Mouse (Mus musculus) hindbrain, embryonic 10.5 days (tissue): ENCODE data around the gene Inpp1. TPM values are rescaled to one million over a fixed set of nuclear protein-coding genes. Genes with fewer than 3 reads are reported as not detected.

Experiments
- DNase-seq: peaks from one replicate; pipeline ENCODE4 v3.0.0-alpha.2; 2017; ENCODE audit warnings: low spot score
- H3K27ac ChIP-seq: fragments of 300-500 bp; sonication (generic); 2 replicates; pipeline ENCODE4 v1.5.1; 2016; ENCODE audit warnings: mild to moderate bottlenecking, moderate library complexity
- H3K27me3 ChIP-seq: fragments of 300-500 bp; sonication (generic); 2 replicates; pipeline ENCODE4 v1.6.1; 2016; ENCODE audit warnings: mild to moderate bottlenecking; ENCODE audit not compliant: poor library complexity, insufficient read depth, severe bottlenecking
- H3K36me3 ChIP-seq: fragments of 300-500 bp; sonication (generic); 2 replicates; pipeline ENCODE4 v1.6.1; 2016; ENCODE audit warnings: mild to moderate bottlenecking, moderate library complexity
- H3K4me1 ChIP-seq: fragments of 300-500 bp; sonication (generic); replicated peaks from 2 replicates; pipeline ENCODE4 v1.6.1; 2016; ENCODE audit warnings: mild to moderate bottlenecking
- H3K4me3 ChIP-seq: fragments of 300-500 bp; sonication (generic); 2 replicates; pipeline ENCODE4 v1.5.1; 2016; ENCODE audit warnings: mild to moderate bottlenecking, moderate library complexity
- H3K9me3 ChIP-seq: fragments of 300-500 bp; sonication (generic); 2 replicates; pipeline ENCODE4 v1.6.1; 2016; ENCODE audit warnings: mild to moderate bottlenecking, moderate library complexity
- WGBS: fragments of 180-500 bp; shearing (Covaris S2); methylation state at CpG from one replicate; pipeline ENCODE4 v1.1.7; 2016; 5-methylcytosine and 5-hydroxymethylcytosine counted together
- polyA plus RNA-seq: library from polyadenylated mRNA; unstranded; fragments of >200 nt; fragmentation: Nextera tagmentation; extraction: Ambion mirVana; gene quantifications from 2 replicates; pipeline ENCODE4 v1.2.1, GENCODE M21; 2016

The Inpp1 gene
- polyA plus RNA-seq, 1 experiment from 2014 or later = 16.3 TPM

GRCm38 (mm10) chr1:52763894-52764809 is 53.3 kb downstream of the Inpp1 start:
- Histone ChIP-seq H3K27ac (no peak overlapping the region), H3K36me3 (no peaks in the 10 kb centered on the region), H3K9me3 (no peaks in the 10 kb centered on the region), H3K27me3 (no peaks in the 10 kb centered on the region), H3K4me3 (no peak overlapping the region), H3K4me1 (0 out of 2 replicates have a peak, but pooled peaks cover 2% of the 10 kb centered on the region)
- DNase-seq = no peak
- WGBS = 79% methylated on average over 4 of the region's 4 CpGs

GRCm38 (mm10) chr1:52758174-52758573 is 59.3 kb downstream of the Inpp1 start:
- no peaks in the 10 kb centered on the region for H3K27me3 ChIP-seq
- no peak overlapping the region for H3K4me3 ChIP-seq
- peak overlapping the region; percentile 26; the same call in 1 of the 2 replicates for H3K27ac ChIP-seq
- no peak for DNase-seq
- WGBS = 75% methylated on average over 1 of the region's 1 CpGs
- no peaks in the 10 kb centered on the region for H3K36me3 ChIP-seq
- H3K9me3 ChIP-seq = no peaks in the 10 kb centered on the region
- H3K4me1 ChIP-seq = peaks cover 7% of the 10 kb centered on the region; the same call in 1 of the 2 replicates

- WGBS = 98% methylated on average over 1 of the region's 1 CpGs
- Histone ChIP-seq H3K36me3 (no peaks in the 10 kb centered on the region), H3K9me3 (no peaks in the 10 kb centered on the region), H3K27ac (no peak overlapping the region), H3K4me1 (peaks cover 7% of the 10 kb centered on the region; the same call in 1 of the 2 replicates), H3K4me3 (no peak overlapping the region), H3K27me3 (no peaks in the 10 kb centered on the region)
- DNase-seq = no peak
Measured at GRCm38 (mm10) chr1:52754331-52754730, 63.2 kb downstream of the Inpp1 start.

- Histone ChIP-seq H3K4me1 (peaks cover 7% of the 10 kb centered on the region; the same call in 1 of the 2 replicates), H3K9me3 (no peaks in the 10 kb centered on the region), H3K27ac (no peak overlapping the region), H3K4me3 (no peak overlapping the region), H3K27me3 (no peaks in the 10 kb centered on the region), H3K36me3 (no peaks in the 10 kb centered on the region)
- DNase-seq = no peak
- WGBS = 90% methylated on average over 2 of the region's 2 CpGs
Measured at GRCm38 (mm10) chr1:52753828-52754227, 63.7 kb downstream of the Inpp1 start.

GRCm38 (mm10) chr1:52752706-52753105 is 64.8 kb downstream of the Inpp1 start:
- Histone ChIP-seq H3K9me3 (no peaks in the 10 kb centered on the region), H3K27ac (no peak overlapping the region), H3K4me1 (no peaks in the 10 kb centered on the region), H3K36me3 (no peaks in the 10 kb centered on the region), H3K4me3 (no peak overlapping the region), H3K27me3 (no peaks in the 10 kb centered on the region)
- WGBS = 73% methylated on average over 3 of the region's 3 CpGs
- no peak for DNase-seq

GRCm38 (mm10) chr1:52751634-52752033 is 65.9 kb downstream of the Inpp1 start:
- Histone ChIP-seq H3K9me3 (no peaks in the 10 kb centered on the region), H3K27me3 (no peaks in the 10 kb centered on the region), H3K36me3 (no peaks in the 10 kb centered on the region), H3K4me1 (no peaks in the 10 kb centered on the region), H3K27ac (no peak overlapping the region), H3K4me3 (no peak overlapping the region)
- no peak for DNase-seq
- WGBS = 77% methylated on average over 1 of the region's 1 CpGs

- WGBS = 95% methylated on average over 1 of the region's 1 CpGs
- no peak for DNase-seq
- Histone ChIP-seq H3K4me3 (no peak overlapping the region), H3K4me1 (no peaks in the 10 kb centered on the region), H3K9me3 (no peaks in the 10 kb centered on the region), H3K27me3 (no peaks in the 10 kb centered on the region), H3K36me3 (no peaks in the 10 kb centered on the region), H3K27ac (no peak overlapping the region)
Measured at GRCm38 (mm10) chr1:52749978-52750377, 67.5 kb downstream of the Inpp1 start.

- H3K27me3 ChIP-seq = no peaks in the 10 kb centered on the region
- DNase-seq = peak; percentile 50
- H3K4me3 ChIP-seq = no peak overlapping the region
- no peaks in the 10 kb centered on the region for H3K4me1 ChIP-seq
- no peaks in the 10 kb centered on the region for H3K36me3 ChIP-seq
- H3K9me3 ChIP-seq = no peaks in the 10 kb centered on the region
- WGBS = 29% methylated on average over 3 of the region's 3 CpGs
- H3K27ac ChIP-seq = no peak overlapping the region
Measured at GRCm38 (mm10) chr1:52748260-52748659, 69.2 kb downstream of the Inpp1 start.

GRCm38 (mm10) chr1:52742567-52742966 is 74.9 kb downstream of the Inpp1 start:
- DNase-seq = no peak
- no peaks in the 10 kb centered on the region for H3K9me3 ChIP-seq
- H3K27ac ChIP-seq = no peak overlapping the region
- no peaks in the 10 kb centered on the region for H3K27me3 ChIP-seq
- no peaks in the 10 kb centered on the region for H3K36me3 ChIP-seq
- H3K4me3 ChIP-seq = no peak overlapping the region
- no peaks in the 10 kb centered on the region for H3K4me1 ChIP-seq
- WGBS = 90% methylated on average over 5 of the region's 5 CpGs

Other genes with a start within 250 kb of the Inpp1 start
- gene Nemp2, start 187.0 kb downstream of the Inpp1 start, polyA plus RNA-seq = 8.4 and 10.5 TPM in 2 replicates
- gene Mfsd6, start 90.2 kb downstream of the Inpp1 start, polyA plus RNA-seq = 2.1 and 4.1 TPM in 2 replicates
- 22.7 and 28.3 TPM in 2 replicates for gene Hibch, start 27.2 kb upstream of the Inpp1 start, polyA plus RNA-seq
- 3.4 and 7.9 TPM in 2 replicates for gene 1700019D03Rik, start 202.5 kb upstream of the Inpp1 start, polyA plus RNA-seq
- 1.6 and 4.6 TPM in 2 replicates for gene Mstn, start 244.0 kb upstream of the Inpp1 start, polyA plus RNA-seq